8 mouse cellular contexts compared by ENCODE assay signal in genomic region chr2:18996451-18997211, GRCm38 (mm10). TPM values are rescaled to one million over a fixed set of nuclear protein-coding genes. Genes with fewer than 3 reads are reported as not detected.
A peak's percentile ranks its signal among the peaks of the same experiment; 100 is the strongest.
DNase-seq lines count a peak whose midpoint lies in the region; ATAC-seq and TF ChIP-seq lines count a peak whose summit lies in the region.

No protein-coding gene starts in this region.

- peaks cover 25% of the 10 kb centered on the region for H3K4me1 ChIP-seq in heart, embryonic 12.5 days (replicated peaks)
- H3K4me1 ChIP-seq in kidney, postnatal 0 days (replicated peaks; ENCODE audit: insufficient read depth, low read length) = peaks cover 10% of the 10 kb centered on the region; the same call in 1 of the 2 replicates

- ATAC-seq in heart, embryonic 12.5 days (ENCODE audit: insufficient number of reproducible peaks, low FRiP score) = no peak
- ATAC-seq in kidney, postnatal 0 days (replicated peaks; ENCODE audit: low FRiP score, low read depth) = no peak

- peak; percentile 7 for DNase-seq in urinary bladder, postnatal 25 days (ENCODE audit: low spot score)
- DNase-seq in urinary bladder, postnatal 10 days (ENCODE audit: low spot score) = no peak
- peak; percentile 25 to 37 for DNase-seq in cerebellum, postnatal 14 days
- peak; percentile 48 for DNase-seq in kidney, postnatal 0 days (ENCODE audit: low spot score)
- peak; percentile 13 for DNase-seq in lung, postnatal 36 days
- DNase-seq in right cerebral cortex, postnatal 14 days = peak; percentile 12
- DNase-seq in MN1 (ENCODE audit: low spot score) = no peak

- H3K36me3 ChIP-seq in heart, embryonic 12.5 days = no peaks in the 10 kb centered on the region
- H3K36me3 ChIP-seq in kidney, postnatal 0 days (ENCODE audit: insufficient read depth, low read length) = no peaks in the 10 kb centered on the region

- peak overlapping the region; percentile 99 for H3K4me2 ChIP-seq in heart, embryonic 12.5 days
- H3K4me2 ChIP-seq in kidney, postnatal 0 days (ENCODE audit: low read length) = peak overlapping the region; percentile 74

- H3K9me3 ChIP-seq in heart, embryonic 12.5 days (replicated peaks) = no peaks in the 10 kb centered on the region
- 0 out of 2 replicates have a peak, but pooled peaks cover 1% of the 10 kb centered on the region for H3K9me3 ChIP-seq in kidney, postnatal 0 days (replicated peaks; ENCODE audit: low read length)

- peak overlapping the region; percentile 82 for H3K9ac ChIP-seq in heart, embryonic 12.5 days
- peak overlapping the region; percentile 71 for H3K9ac ChIP-seq in kidney, postnatal 0 days (ENCODE audit: low read depth, low read length)

- H3K27ac ChIP-seq in heart, embryonic 12.5 days (ENCODE audit: poor library complexity, severe bottlenecking) = peak overlapping the region; percentile 89; the same call in 1 of the 2 replicates
- no peak overlapping the region for H3K27ac ChIP-seq in kidney, postnatal 0 days

- no peaks in the 10 kb centered on the region for H3K27me3 ChIP-seq in heart, embryonic 12.5 days (replicated peaks)
- H3K27me3 ChIP-seq in kidney, postnatal 0 days (ENCODE audit: insufficient read depth, low read length) = no peaks in the 10 kb centered on the region

- TF ChIP-seq CTCF in kidney, postnatal 0 days (IDR thresholded peaks at IDR 0.05; ENCODE audit: low read depth) = no peak

- H3K4me3 ChIP-seq in heart, embryonic 12.5 days = peak overlapping the region; percentile 86
- H3K4me3 ChIP-seq in kidney, postnatal 0 days (replicated peaks; ENCODE audit: low read depth, low read length) = peak overlapping the region; percentile 84

- WGBS in heart, embryonic 12.5 days = under 1% methylated on average over 25 of the region's 25 CpGs
- WGBS in kidney, postnatal 0 days = under 1% methylated on average over 25 of the region's 25 CpGs

RNA-seq across cellular contexts. Expression of gene Pip4k2a, which starts 1.3 kb away (rescaled TPM):
- polyA plus RNA-seq in heart, embryonic 12.5 days (2016; fragmentation: Nextera tagmentation; extraction: Ambion mirVana) = 8.6 TPM in 2 replicates
- polyA plus RNA-seq in kidney, postnatal 0 days (2015; fragmentation: Nextera tagmentation; extraction: Ambion mirVana) = 7.8 and 8.7 TPM in 2 replicates

RNA-seq across cellular contexts. Expression of gene 4930426L09Rik, which starts 1.5 kb away (rescaled TPM):
- 0.21 and 0.57 TPM in 2 replicates for polyA plus RNA-seq in heart, embryonic 12.5 days (2016; fragmentation: Nextera tagmentation; extraction: Ambion mirVana)
- polyA plus RNA-seq in kidney, postnatal 0 days (2015; fragmentation: Nextera tagmentation; extraction: Ambion mirVana) = 0.43 and 0.54 TPM in 2 replicates

Comparison
In these comparisons a context has a peak if more than half of its experiments do, and no peak if none do; other contexts are left out.
1. DNase-seq: peak in urinary bladder, postnatal 25 days (single experiment), cerebellum, postnatal 14 days (2 of 2), kidney, postnatal 0 days (single experiment), lung, postnatal 36 days (single experiment) and right cerebral cortex, postnatal 14 days (single experiment); none in urinary bladder, postnatal 10 days (single experiment) and MN1 (single experiment).